Mouse (Mus musculus) cerebellum, postnatal 4 days (tissue): Measurements from ENCODE around the gene Tnfsf8.
A peak's percentile ranks its signal among the peaks of the same experiment; 100 is the strongest.

Experiments used
- DNase-seq, 2 experiments: peaks; one replicate each; pipeline ENCODE4 v3.0.0; 2022; ENCODE audit warnings: low spot score in 2 of 2, mixed read lengths in 1 of 2

Gene Tnfsf8

GRCm38 (mm10) chr4:63842278-63842677 is 18.9 kb downstream of the Tnfsf8 start:
- no peak for DNase-seq

DNA sequence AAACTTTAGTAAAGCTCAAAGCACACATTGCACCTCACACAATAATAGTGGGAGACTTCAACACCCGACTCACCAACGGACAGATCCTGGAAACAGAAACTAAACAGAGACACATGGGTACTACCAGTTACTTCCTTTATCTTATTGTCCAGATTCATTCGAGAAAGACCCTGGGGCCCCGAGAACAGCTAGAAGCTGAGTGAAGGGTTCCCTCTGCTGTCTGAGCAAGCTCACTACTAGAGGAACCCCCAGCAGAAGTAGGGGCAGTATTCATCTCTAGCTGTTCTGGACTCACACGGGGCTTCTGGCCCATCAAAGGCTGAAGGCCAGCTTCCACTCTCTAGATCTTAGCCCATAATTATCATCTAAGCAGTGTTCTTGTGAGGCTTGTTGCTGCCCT is 20.7 kb downstream of the Tnfsf8 start:
- peak in 1 of 2 experiments; percentile 17 for DNase-seq

DNA sequence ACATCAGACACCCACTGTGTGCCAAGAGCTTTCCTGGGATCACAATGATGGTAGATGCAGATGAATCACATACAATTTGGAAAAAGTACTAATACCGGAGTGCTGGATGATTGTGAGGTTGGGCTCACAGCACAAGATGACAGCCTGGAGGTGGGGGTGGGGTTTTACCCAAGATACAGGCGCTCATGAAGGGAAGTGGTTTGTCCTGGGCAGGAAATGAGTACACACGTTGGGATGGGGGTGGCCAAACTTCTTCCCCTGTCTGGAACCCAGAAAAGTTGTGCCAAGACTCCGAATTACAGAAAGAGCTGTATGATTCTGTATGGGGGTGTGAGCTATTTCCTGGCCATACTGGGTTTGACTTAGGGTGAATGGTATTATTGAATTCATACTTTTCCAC is 38.0 kb downstream of the Tnfsf8 start:
- no peak for DNase-seq

DNA sequence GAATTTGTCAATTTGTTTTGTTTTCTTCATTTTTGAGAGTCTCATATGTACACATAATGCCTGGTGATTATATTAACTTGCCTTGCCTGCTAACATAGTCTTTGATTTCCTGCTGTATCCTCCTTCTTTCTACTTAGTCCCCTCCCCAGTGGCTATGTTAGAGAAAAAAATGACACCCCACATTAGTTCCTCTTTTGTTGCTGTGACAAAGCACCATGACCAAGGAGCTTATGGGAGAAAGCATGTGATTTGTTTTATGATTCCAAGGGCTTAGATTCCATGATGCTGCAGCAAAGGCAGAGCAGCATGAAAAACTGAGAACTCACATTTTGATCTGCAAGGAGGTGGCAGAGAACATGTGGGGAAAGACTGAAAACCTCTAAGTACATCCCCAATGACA is 43.6 kb downstream of the Tnfsf8 start:
- DNase-seq, result no peak

- no peak for DNase-seq
Observed at GRCm38 (mm10) chr4:63815668-63816067, 45.5 kb downstream of the Tnfsf8 start.

DNA sequence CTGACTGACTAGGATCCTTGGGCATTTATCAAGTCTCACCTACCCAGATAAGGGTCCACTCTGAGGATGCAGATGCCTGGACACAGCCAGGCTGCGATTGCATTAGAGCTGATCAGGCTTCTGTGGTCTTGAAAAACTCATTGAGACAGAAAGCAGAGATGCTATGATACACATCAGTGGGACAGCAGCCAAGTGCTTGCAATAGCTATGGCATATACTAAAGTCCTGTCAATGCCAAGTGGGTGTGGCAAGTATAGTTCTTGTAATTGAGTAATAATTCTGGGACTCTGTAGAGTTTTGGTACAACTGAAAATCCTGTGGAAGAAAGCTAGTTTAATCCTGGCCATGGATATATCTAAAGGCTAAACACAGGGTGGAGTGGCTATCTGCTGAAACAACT is 63.1 kb downstream of the Tnfsf8 start:
- DNase-seq, result no peak

- no peak for DNase-seq
Observed at GRCm38 (mm10) chr4:63796527-63796926, 64.6 kb downstream of the Tnfsf8 start.

- DNase-seq, result no peak
Observed at GRCm38 (mm10) chr4:63792328-63792727, 68.8 kb downstream of the Tnfsf8 start.

- DNase-seq, result no peak
Observed at GRCm38 (mm10) chr4:63785466-63785865, 75.7 kb downstream of the Tnfsf8 start.

DNA sequence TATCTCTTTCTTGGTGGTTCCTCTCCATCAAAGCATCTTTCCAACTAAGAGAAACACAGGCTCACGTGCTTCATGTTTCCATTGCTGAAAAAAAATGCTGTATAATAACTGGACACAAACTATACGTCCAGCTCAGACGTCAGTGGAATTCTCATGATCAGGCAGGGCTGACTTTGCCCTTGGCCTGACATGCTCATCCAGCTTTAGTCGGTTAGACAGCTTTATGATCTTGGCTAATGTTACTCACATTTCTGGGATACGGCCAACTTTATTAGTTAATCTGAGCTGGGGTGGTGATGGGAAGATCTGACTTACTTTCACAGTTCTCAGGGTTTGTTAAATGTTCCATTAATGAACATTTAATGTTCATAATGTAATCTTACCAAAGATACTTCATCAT is 77.3 kb downstream of the Tnfsf8 start:
- DNase-seq, result no peak

DNA sequence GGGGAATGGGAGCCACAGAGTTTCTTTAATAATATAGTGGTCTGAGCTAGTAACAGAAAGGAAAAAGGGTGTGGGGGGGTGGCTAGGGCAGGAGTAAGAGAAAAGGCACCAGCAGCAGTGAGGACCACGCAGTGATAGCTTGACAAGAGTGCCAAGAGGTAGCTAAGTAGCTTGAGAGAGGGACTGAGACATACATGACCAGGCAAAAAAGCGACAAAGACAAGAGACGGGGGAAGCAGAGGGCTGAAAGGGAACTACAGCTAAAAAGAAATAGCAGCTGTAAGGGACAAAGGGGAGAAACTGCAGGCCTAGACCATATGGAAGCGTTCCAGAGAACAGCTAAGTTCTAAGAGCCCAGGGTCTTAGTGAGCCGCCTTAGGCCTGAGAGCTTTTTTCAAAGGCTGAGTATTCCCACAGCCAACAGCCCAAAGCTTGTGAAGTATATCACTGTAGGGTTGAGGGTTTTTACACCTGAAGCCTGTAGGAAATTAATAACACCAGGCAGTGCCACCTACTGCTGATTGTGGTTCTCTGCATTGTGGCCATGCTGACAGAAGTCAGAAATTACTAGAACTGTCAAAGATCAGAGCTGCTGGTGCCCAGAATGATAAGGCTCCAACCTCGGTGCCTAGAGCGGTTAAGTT is 78.1 kb downstream of the Tnfsf8 start:
- DNase-seq, result no peak
